Mouse (Mus musculus) midbrain, embryonic 13.5 days (tissue): ENCODE data around the gene Rgs6. TPM values are rescaled to one million over a fixed set of nuclear protein-coding genes. Genes with fewer than 3 reads are reported as not detected.

ENCODE experiments used
- ATAC-seq: fragments of 200-750 bp; cut with Nextera tagmentation; 2 replicates; pipeline ENCODE4 v1.8.0; 2017; ENCODE audit warnings: mild to moderate bottlenecking, moderate TSS enrichment, moderate library complexity
- H3K27ac ChIP-seq: fragments of 300-500 bp; sonication (generic); 2 replicates; pipeline ENCODE4 v1.5.1; 2015; ENCODE audit warnings: inconsistent platforms, mild to moderate bottlenecking, moderate library complexity
- H3K27me3 ChIP-seq: fragments of 300-500 bp; sonication (generic); 2 replicates; pipeline ENCODE4 v1.6.1; 2015; ENCODE audit warnings: mild to moderate bottlenecking, inconsistent platforms
- H3K36me3 ChIP-seq: fragments of 300-500 bp; sonication (generic); 2 replicates; pipeline ENCODE4 v1.6.1; 2015; ENCODE audit warnings: mild to moderate bottlenecking, inconsistent platforms
- H3K4me1 ChIP-seq: fragments of 300-500 bp; sonication (generic); replicated peaks from 2 replicates; pipeline ENCODE4 v1.6.1; 2015; ENCODE audit warnings: inconsistent platforms
- H3K4me2 ChIP-seq: fragments of 300-500 bp; sonication (generic); replicated peaks from 2 replicates; pipeline ENCODE4 v1.6.1; 2015; ENCODE audit warnings: moderate library complexity, mild to moderate bottlenecking, inconsistent platforms
- H3K4me3 ChIP-seq: fragments of 300-500 bp; sonication (generic); replicated peaks from 2 replicates; pipeline ENCODE4 v1.5.1; 2015; ENCODE audit warnings: mild to moderate bottlenecking, inconsistent platforms
- H3K9ac ChIP-seq: fragments of 300-500 bp; sonication (generic); replicated peaks from 2 replicates; pipeline ENCODE4 v1.6.1; 2015; ENCODE audit warnings: mild to moderate bottlenecking, inconsistent platforms
- H3K9me3 ChIP-seq: fragments of 300-500 bp; sonication (generic); 2 replicates; pipeline ENCODE4 v1.6.1; 2016; ENCODE audit warnings: mild to moderate bottlenecking, inconsistent platforms
- WGBS: fragments of 180-500 bp; shearing (Covaris S2); methylation state at CpG from one replicate; pipeline ENCODE4 v1.1.7; 2015; 5-methylcytosine and 5-hydroxymethylcytosine counted together
- polyA plus RNA-seq: library from polyadenylated mRNA; unstranded; fragments of >200 nt; fragmentation: Nextera tagmentation; extraction: Ambion mirVana; gene quantifications from 2 replicates; pipeline ENCODE4 v1.2.1, GENCODE M21; 2015

Rgs6 gene
- polyA plus RNA-seq, 1 experiment from 2014 or later: 11.6 TPM

- Histone ChIP-seq H3K4me1 (peaks cover 25% of the 10 kb centered on the region), H3K4me3 (no peak overlapping the region), H3K9me3 (no peaks in the 10 kb centered on the region), H3K27ac (no peak overlapping the region), H3K36me3 (no peaks in the 10 kb centered on the region), H3K4me2 (no peak overlapping the region), H3K27me3 (no peaks in the 10 kb centered on the region), H3K9ac (no peak overlapping the region)
- no peak for ATAC-seq
- WGBS: 92% methylated on average over 4 of the region's 4 CpGs
Measured at GRCm38 (mm10) chr12:82961852-82962251, 373.8 kb downstream of the Rgs6 start.

GRCm38 (mm10) chr12:82970521-82971105, 382.5 kb downstream of the Rgs6 start:
- no peaks in the 10 kb centered on the region for H3K36me3 ChIP-seq
- H3K9ac ChIP-seq: no peak overlapping the region
- no peak for ATAC-seq
- no peak overlapping the region for H3K4me2 ChIP-seq
- WGBS: 43% methylated on average over 4 of the region's 4 CpGs
- no peak overlapping the region for H3K27ac ChIP-seq
- H3K4me1 ChIP-seq: no peaks in the 10 kb centered on the region
- H3K4me3 ChIP-seq: no peak overlapping the region
- H3K9me3 ChIP-seq: no peaks in the 10 kb centered on the region
- no peaks in the 10 kb centered on the region for H3K27me3 ChIP-seq

- 82% methylated on average over 1 of the region's 1 CpGs for whole genome bisulfite sequencing
- Histone ChIP-seq H3K4me3 (no peak overlapping the region), H3K4me2 (no peak overlapping the region), H3K9ac (no peak overlapping the region), H3K9me3 (no peaks in the 10 kb centered on the region), H3K4me1 (no peaks in the 10 kb centered on the region), H3K36me3 (no peaks in the 10 kb centered on the region), H3K27me3 (no peaks in the 10 kb centered on the region), H3K27ac (no peak overlapping the region)
- no peak for ATAC-seq
Measured at GRCm38 (mm10) chr12:82971176-82971575, 383.1 kb downstream of the Rgs6 start.

GRCm38 (mm10) chr12:82972661-82973060, 384.6 kb downstream of the Rgs6 start:
- no peak for ATAC-seq
- no peaks in the 10 kb centered on the region for H3K9me3 ChIP-seq
- no peaks in the 10 kb centered on the region for H3K4me1 ChIP-seq
- no peak overlapping the region for H3K9ac ChIP-seq
- no peak overlapping the region for H3K27ac ChIP-seq
- no peaks in the 10 kb centered on the region for H3K27me3 ChIP-seq
- H3K4me3 ChIP-seq: no peak overlapping the region
- no peaks in the 10 kb centered on the region for H3K36me3 ChIP-seq
- H3K4me2 ChIP-seq: no peak overlapping the region

GRCm38 (mm10) chr12:82973771-82974170, 385.7 kb downstream of the Rgs6 start:
- Histone ChIP-seq H3K27ac (no peak overlapping the region), H3K27me3 (no peaks in the 10 kb centered on the region), H3K4me2 (no peak overlapping the region), H3K4me3 (no peak overlapping the region), H3K9ac (no peak overlapping the region), H3K36me3 (no peaks in the 10 kb centered on the region), H3K4me1 (no peaks in the 10 kb centered on the region), H3K9me3 (no peaks in the 10 kb centered on the region)
- no peak for ATAC-seq
- WGBS: 93% methylated on average over 3 of the region's 3 CpGs

- H3K27ac ChIP-seq: no peak overlapping the region
- 85% methylated on average over 3 of the region's 3 CpGs for WGBS
- H3K4me3 ChIP-seq: no peak overlapping the region
- no peak for ATAC-seq
- no peaks in the 10 kb centered on the region for H3K27me3 ChIP-seq
- no peaks in the 10 kb centered on the region for H3K36me3 ChIP-seq
- no peak overlapping the region for H3K4me2 ChIP-seq
- no peaks in the 10 kb centered on the region for H3K9me3 ChIP-seq
- no peaks in the 10 kb centered on the region for H3K4me1 ChIP-seq
- H3K9ac ChIP-seq: no peak overlapping the region
Measured at GRCm38 (mm10) chr12:82978275-82978674, 390.2 kb downstream of the Rgs6 start.

- no peaks in the 10 kb centered on the region for H3K9me3 ChIP-seq
- no peaks in the 10 kb centered on the region for H3K4me1 ChIP-seq
- no peak overlapping the region for H3K4me2 ChIP-seq
- no peak overlapping the region for H3K9ac ChIP-seq
- no peak for ATAC-seq
- H3K27ac ChIP-seq: no peak overlapping the region
- H3K27me3 ChIP-seq: no peaks in the 10 kb centered on the region
- WGBS: 88% methylated on average over 4 of the region's 4 CpGs
- H3K4me3 ChIP-seq: no peak overlapping the region
- no peaks in the 10 kb centered on the region for H3K36me3 ChIP-seq
Measured at GRCm38 (mm10) chr12:82982716-82983115, 394.6 kb downstream of the Rgs6 start.

GRCm38 (mm10) chr12:82985300-82985699, 397.2 kb downstream of the Rgs6 start:
- ATAC-seq: no peak

GRCm38 (mm10) chr12:82987661-82988060, 399.6 kb downstream of the Rgs6 start:
- ATAC-seq: no peak
- Histone ChIP-seq H3K9me3 (no peaks in the 10 kb centered on the region), H3K4me3 (no peak overlapping the region), H3K27ac (no peak overlapping the region), H3K4me2 (no peak overlapping the region), H3K27me3 (no peaks in the 10 kb centered on the region), H3K4me1 (no peaks in the 10 kb centered on the region), H3K9ac (no peak overlapping the region), H3K36me3 (no peaks in the 10 kb centered on the region)
- WGBS: 89% methylated on average over 1 of the region's 1 CpGs

More at GRCm38 (mm10) chr12:82985300-82985699, 397.2 kb downstream of the Rgs6 start:
- H3K4me1 ChIP-seq: no peaks in the 10 kb centered on the region
- no peak overlapping the region for H3K4me3 ChIP-seq
- no peak overlapping the region for H3K27ac ChIP-seq
- 83% methylated on average over 8 of the region's 8 CpGs for WGBS
- H3K36me3 ChIP-seq: no peaks in the 10 kb centered on the region
- H3K9me3 ChIP-seq: no peaks in the 10 kb centered on the region
- no peaks in the 10 kb centered on the region for H3K27me3 ChIP-seq
- H3K4me2 ChIP-seq: no peak overlapping the region
- no peak overlapping the region for H3K9ac ChIP-seq

GRCm38 (mm10) chr12:82993905-82994304, 405.8 kb downstream of the Rgs6 start:
- H3K36me3 ChIP-seq: no peaks in the 10 kb centered on the region
- H3K27me3 ChIP-seq: no peaks in the 10 kb centered on the region
- WGBS: 24% methylated on average over 4 of the region's 4 CpGs
- H3K9me3 ChIP-seq: no peaks in the 10 kb centered on the region
- peaks cover 13% of the 10 kb centered on the region for H3K4me1 ChIP-seq
- H3K4me2 ChIP-seq: no peak overlapping the region
- no peak overlapping the region for H3K9ac ChIP-seq
- no peak overlapping the region for H3K4me3 ChIP-seq
- ATAC-seq: peak; percentile 48
- H3K27ac ChIP-seq: no peak overlapping the region

- no peak overlapping the region for H3K27ac ChIP-seq
- peaks cover 13% of the 10 kb centered on the region for H3K4me1 ChIP-seq
- H3K27me3 ChIP-seq: no peaks in the 10 kb centered on the region
- H3K4me3 ChIP-seq: no peak overlapping the region
- 34% methylated on average over 4 of the region's 4 CpGs for WGBS
- no peaks in the 10 kb centered on the region for H3K9me3 ChIP-seq
- H3K9ac ChIP-seq: no peak overlapping the region
- no peak for ATAC-seq
- H3K4me2 ChIP-seq: no peak overlapping the region
- no peaks in the 10 kb centered on the region for H3K36me3 ChIP-seq
Measured at GRCm38 (mm10) chr12:82996775-82997174, 408.7 kb downstream of the Rgs6 start.

GRCm38 (mm10) chr12:82998682-82999332, 410.7 kb downstream of the Rgs6 start:
- H3K9me3 ChIP-seq: no peaks in the 10 kb centered on the region
- 89% methylated on average over 10 of the region's 10 CpGs for WGBS
- H3K27ac ChIP-seq: no peak overlapping the region
- no peak overlapping the region for H3K4me2 ChIP-seq
- peaks cover 12% of the 10 kb centered on the region for H3K4me1 ChIP-seq
- no peaks in the 10 kb centered on the region for H3K36me3 ChIP-seq
- no peak overlapping the region for H3K9ac ChIP-seq
- H3K27me3 ChIP-seq: no peaks in the 10 kb centered on the region
- H3K4me3 ChIP-seq: no peak overlapping the region
- ATAC-seq: no peak
